Mouse (Mus musculus): ENCODE measurements around the gene Fam43a. TPM values are rescaled to one million over a fixed set of nuclear protein-coding genes. Genes with fewer than 3 reads are reported as not detected.
A peak's percentile ranks its signal among the peaks of the same experiment; 100 is the strongest.

Fam43a gene
- polyA plus RNA-seq, 1 experiment from 2014 or later, result 8.5 TPM

GRCm38 (mm10) chr16:30560601-30561000 is 38.9 kb upstream of the Fam43a start:
- peaks cover 75% of the 10 kb centered on the region for H3K36me3 ChIP-seq (ENCODE audit: control insufficient read depth, insufficient read depth, low read length)
- no peaks in the 10 kb centered on the region for H3K27me3 ChIP-seq (ENCODE audit: control insufficient read depth, insufficient read depth, low read length)
- H3K4me3 ChIP-seq (ENCODE audit: control insufficient read depth in 1 of 2, insufficient read depth in 1 of 2, low read depth in 1 of 2, low read length in 2 of 2), result no peak overlapping the region
- H3K27ac ChIP-seq (replicated peaks in 1 of 2; ENCODE audit: control insufficient read depth in 1 of 2, insufficient read depth in 1 of 2, low read depth in 2 of 2, low read length in 2 of 2), result peak overlapping the region in 1 of 2 experiments; percentile 20; a peak in 1 of 4 replicates
- peaks cover 12% of the 10 kb centered on the region for H3K9me3 ChIP-seq (ENCODE audit: control insufficient read depth, low read length)
- H3K4me1 ChIP-seq (ENCODE audit: control insufficient read depth in 2 of 2, insufficient read depth in 2 of 2, low read length in 2 of 2), result peaks cover 6 to 8% of the 10 kb centered on the region in 2 experiments
- ATAC-seq (ENCODE audit: insufficient number of reproducible peaks, insufficient read depth, low FRiP score, low read depth), result no peak
- no peak overlapping the region for H3K9ac ChIP-seq (ENCODE audit: low read length)
- 76% methylated on average over 4 of the region's 4 CpGs for whole genome bisulfite sequencing
- no peak overlapping the region for H3K4me2 ChIP-seq (ENCODE audit: low read length)

DNA sequence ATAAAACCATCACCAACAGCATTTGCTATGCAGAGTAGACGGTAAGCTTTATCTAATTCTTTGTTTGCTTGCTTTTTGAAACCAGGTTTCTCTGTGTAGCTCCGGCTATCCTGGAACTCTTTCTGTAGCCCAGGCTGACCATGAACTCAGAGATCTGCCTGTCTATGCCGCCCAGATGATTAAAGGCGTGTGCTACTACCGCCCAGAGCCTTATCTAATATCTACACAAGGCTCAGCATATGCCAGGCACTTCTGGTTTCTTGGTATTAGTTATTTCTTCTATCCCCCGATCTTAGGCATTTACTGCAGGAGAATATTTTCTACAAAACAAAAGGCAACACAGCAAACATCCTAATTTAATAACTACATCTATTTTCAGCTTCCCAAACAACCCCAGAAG is 33.9 kb upstream of the Fam43a start:
- Histone ChIP-seq H3K27ac (replicated peaks in 1 of 2; ENCODE audit: control insufficient read depth in 1 of 2, insufficient read depth in 1 of 2, low read depth in 2 of 2, low read length in 2 of 2) (no peak overlapping the region), H3K27me3 (ENCODE audit: control insufficient read depth, insufficient read depth, low read length) (no peaks in the 10 kb centered on the region), H3K9ac (ENCODE audit: low read length) (no peak overlapping the region), H3K4me3 (ENCODE audit: control insufficient read depth in 1 of 2, insufficient read depth in 1 of 2, low read depth in 1 of 2, low read length in 2 of 2) (no peak overlapping the region), H3K4me2 (ENCODE audit: low read length) (no peak overlapping the region), H3K4me1 (ENCODE audit: control insufficient read depth in 2 of 2, insufficient read depth in 2 of 2, low read length in 2 of 2) (peaks cover 2 to 4% of the 10 kb centered on the region in 2 experiments; a peak in 2 of 4 replicates), H3K9me3 (ENCODE audit: control insufficient read depth, low read length) (no peaks in the 10 kb centered on the region), H3K36me3 (ENCODE audit: control insufficient read depth, insufficient read depth, low read length) (peaks cover 100% of the 10 kb centered on the region)
- ATAC-seq (ENCODE audit: insufficient number of reproducible peaks, insufficient read depth, low FRiP score, low read depth), result no peak
- 87% methylated on average over 6 of the region's 6 CpGs for WGBS

- WGBS, result 89% methylated on average over 4 of the region's 4 CpGs
- Histone ChIP-seq H3K27ac (replicated peaks in 1 of 2; ENCODE audit: control insufficient read depth in 1 of 2, insufficient read depth in 1 of 2, low read depth in 2 of 2, low read length in 2 of 2) (no peak overlapping the region), H3K4me2 (ENCODE audit: low read length) (no peak overlapping the region), H3K9ac (ENCODE audit: low read length) (no peak overlapping the region), H3K36me3 (ENCODE audit: control insufficient read depth, insufficient read depth, low read length) (peaks cover 98% of the 10 kb centered on the region), H3K9me3 (ENCODE audit: control insufficient read depth, low read length) (no peaks in the 10 kb centered on the region), H3K4me3 (ENCODE audit: control insufficient read depth in 1 of 2, insufficient read depth in 1 of 2, low read depth in 1 of 2, low read length in 2 of 2) (no peak overlapping the region), H3K4me1 (ENCODE audit: control insufficient read depth in 2 of 2, insufficient read depth in 2 of 2, low read length in 2 of 2) (no peaks in the 10 kb centered on the region), H3K27me3 (ENCODE audit: control insufficient read depth, insufficient read depth, low read length) (no peaks in the 10 kb centered on the region)
- ATAC-seq (ENCODE audit: insufficient number of reproducible peaks, insufficient read depth, low FRiP score, low read depth), result no peak
Measured at GRCm38 (mm10) chr16:30570173-30570572, 29.4 kb upstream of the Fam43a start.

DNA sequence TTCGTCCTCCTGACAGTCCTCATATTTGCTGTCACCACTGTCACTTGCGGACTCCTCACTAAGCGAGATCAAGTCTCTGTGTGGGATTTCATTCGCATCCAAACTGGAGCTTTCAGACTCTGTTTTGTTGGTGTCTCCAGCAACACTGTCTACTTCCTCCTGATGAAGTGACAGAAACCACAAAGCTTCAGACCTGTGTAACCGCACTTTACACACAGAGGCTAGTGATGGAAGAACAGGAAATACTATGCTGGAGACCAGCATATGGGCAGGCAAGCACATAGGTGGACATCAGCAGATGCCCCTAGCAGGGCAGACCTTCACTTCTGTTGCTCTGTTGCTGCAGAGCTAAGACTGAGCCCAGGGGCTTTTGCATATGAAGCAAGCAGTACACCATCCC is 28.1 kb upstream of the Fam43a start:
- Histone ChIP-seq H3K36me3 (ENCODE audit: control insufficient read depth, insufficient read depth, low read length) (peaks cover 98% of the 10 kb centered on the region), H3K4me1 (ENCODE audit: control insufficient read depth in 2 of 2, insufficient read depth in 2 of 2, low read length in 2 of 2) (no peaks in the 10 kb centered on the region), H3K27ac (replicated peaks in 1 of 2; ENCODE audit: control insufficient read depth in 1 of 2, insufficient read depth in 1 of 2, low read depth in 2 of 2, low read length in 2 of 2) (no peak overlapping the region), H3K9me3 (ENCODE audit: control insufficient read depth, low read length) (no peaks in the 10 kb centered on the region), H3K27me3 (ENCODE audit: control insufficient read depth, insufficient read depth, low read length) (no peaks in the 10 kb centered on the region), H3K4me3 (ENCODE audit: control insufficient read depth in 1 of 2, insufficient read depth in 1 of 2, low read depth in 1 of 2, low read length in 2 of 2) (no peak overlapping the region), H3K4me2 (ENCODE audit: low read length) (no peak overlapping the region), H3K9ac (ENCODE audit: low read length) (no peak overlapping the region)
- ATAC-seq (ENCODE audit: insufficient number of reproducible peaks, insufficient read depth, low FRiP score, low read depth), result no peak
- WGBS, result 90% methylated on average over 5 of the region's 5 CpGs

DNA sequence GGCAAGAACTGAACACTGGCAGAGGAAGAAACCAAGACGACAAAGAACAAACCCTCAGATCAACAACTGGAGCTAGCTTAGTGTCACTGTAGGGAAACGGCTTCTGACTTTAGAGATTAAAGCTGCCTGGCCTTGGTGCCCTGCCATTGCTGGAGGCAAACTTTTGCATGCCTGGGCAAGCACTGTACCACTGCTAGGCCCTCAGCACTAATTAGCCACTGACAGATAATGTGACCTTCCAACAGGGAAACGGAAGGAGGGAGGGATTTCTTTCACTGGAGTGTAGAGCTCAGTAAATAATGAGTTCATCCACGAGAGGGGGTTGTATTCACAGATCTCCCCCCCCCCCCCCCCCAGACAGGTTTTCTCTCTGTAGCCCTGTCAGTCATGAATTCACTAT is 27.3 kb upstream of the Fam43a start:
- WGBS, result 58% methylated on average over 4 of the region's 4 CpGs
- H3K4me2 ChIP-seq (ENCODE audit: low read length), result no peak overlapping the region
- H3K9ac ChIP-seq (ENCODE audit: low read length), result no peak overlapping the region
- H3K27ac ChIP-seq (replicated peaks in 1 of 2; ENCODE audit: control insufficient read depth in 1 of 2, insufficient read depth in 1 of 2, low read depth in 2 of 2, low read length in 2 of 2), result no peak overlapping the region
- no peak overlapping the region for H3K4me3 ChIP-seq (ENCODE audit: control insufficient read depth in 1 of 2, insufficient read depth in 1 of 2, low read depth in 1 of 2, low read length in 2 of 2)
- H3K9me3 ChIP-seq (ENCODE audit: control insufficient read depth, low read length), result no peaks in the 10 kb centered on the region
- no peaks in the 10 kb centered on the region for H3K4me1 ChIP-seq (ENCODE audit: control insufficient read depth in 2 of 2, insufficient read depth in 2 of 2, low read length in 2 of 2)
- H3K36me3 ChIP-seq (ENCODE audit: control insufficient read depth, insufficient read depth, low read length), result peaks cover 98% of the 10 kb centered on the region
- ATAC-seq (ENCODE audit: insufficient number of reproducible peaks, insufficient read depth, low FRiP score, low read depth), result no peak
- H3K27me3 ChIP-seq (ENCODE audit: control insufficient read depth, insufficient read depth, low read length), result no peaks in the 10 kb centered on the region

- 84% methylated on average over 7 of the region's 7 CpGs for WGBS
- Histone ChIP-seq H3K9me3 (ENCODE audit: control insufficient read depth, low read length) (no peaks in the 10 kb centered on the region), H3K4me2 (ENCODE audit: low read length) (no peak overlapping the region), H3K4me1 (ENCODE audit: control insufficient read depth in 2 of 2, insufficient read depth in 2 of 2, low read length in 2 of 2) (no peaks in the 10 kb centered on the region), H3K27me3 (ENCODE audit: control insufficient read depth, insufficient read depth, low read length) (no peaks in the 10 kb centered on the region), H3K4me3 (ENCODE audit: control insufficient read depth in 1 of 2, insufficient read depth in 1 of 2, low read depth in 1 of 2, low read length in 2 of 2) (no peak overlapping the region), H3K9ac (ENCODE audit: low read length) (no peak overlapping the region), H3K27ac (replicated peaks in 1 of 2; ENCODE audit: control insufficient read depth in 1 of 2, insufficient read depth in 1 of 2, low read depth in 2 of 2, low read length in 2 of 2) (no peak overlapping the region), H3K36me3 (ENCODE audit: control insufficient read depth, insufficient read depth, low read length) (peaks cover 98% of the 10 kb centered on the region)
- ATAC-seq (ENCODE audit: insufficient number of reproducible peaks, insufficient read depth, low FRiP score, low read depth), result no peak
Measured at GRCm38 (mm10) chr16:30575815-30576214, 23.7 kb upstream of the Fam43a start.

DNA sequence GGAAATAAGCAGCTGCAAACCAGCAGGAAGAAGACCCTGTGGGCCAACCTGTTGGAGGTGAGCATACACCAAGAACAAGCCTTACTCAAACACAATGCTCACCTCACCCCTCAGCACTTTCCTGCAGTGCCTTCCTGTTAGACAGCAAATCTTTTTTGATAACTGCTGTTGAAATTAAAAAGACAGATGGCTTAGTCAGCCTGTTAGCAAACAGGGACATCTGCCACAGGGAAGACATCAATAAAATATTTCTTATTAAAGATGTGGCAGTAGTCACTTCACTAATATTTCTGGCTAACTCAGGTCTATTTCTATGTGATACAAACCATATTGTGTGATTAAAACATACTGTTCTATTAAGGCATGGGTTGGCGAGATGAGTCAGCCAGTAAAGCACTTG is 23.1 kb upstream of the Fam43a start:
- ATAC-seq (ENCODE audit: insufficient number of reproducible peaks, insufficient read depth, low FRiP score, low read depth), result no peak
- no peaks in the 10 kb centered on the region for H3K9me3 ChIP-seq (ENCODE audit: control insufficient read depth, low read length)
- 83% methylated on average over 1 of the region's 1 CpGs for WGBS
- no peak overlapping the region for H3K27ac ChIP-seq (replicated peaks in 1 of 2; ENCODE audit: control insufficient read depth in 1 of 2, insufficient read depth in 1 of 2, low read depth in 2 of 2, low read length in 2 of 2)
- H3K36me3 ChIP-seq (ENCODE audit: control insufficient read depth, insufficient read depth, low read length), result peaks cover 98% of the 10 kb centered on the region
- no peak overlapping the region for H3K4me2 ChIP-seq (ENCODE audit: low read length)
- no peak overlapping the region for H3K9ac ChIP-seq (ENCODE audit: low read length)
- no peaks in the 10 kb centered on the region for H3K4me1 ChIP-seq (ENCODE audit: control insufficient read depth in 2 of 2, insufficient read depth in 2 of 2, low read length in 2 of 2)
- H3K27me3 ChIP-seq (ENCODE audit: control insufficient read depth, insufficient read depth, low read length), result no peaks in the 10 kb centered on the region
- H3K4me3 ChIP-seq (ENCODE audit: control insufficient read depth in 1 of 2, insufficient read depth in 1 of 2, low read depth in 1 of 2, low read length in 2 of 2), result no peak overlapping the region

DNA sequence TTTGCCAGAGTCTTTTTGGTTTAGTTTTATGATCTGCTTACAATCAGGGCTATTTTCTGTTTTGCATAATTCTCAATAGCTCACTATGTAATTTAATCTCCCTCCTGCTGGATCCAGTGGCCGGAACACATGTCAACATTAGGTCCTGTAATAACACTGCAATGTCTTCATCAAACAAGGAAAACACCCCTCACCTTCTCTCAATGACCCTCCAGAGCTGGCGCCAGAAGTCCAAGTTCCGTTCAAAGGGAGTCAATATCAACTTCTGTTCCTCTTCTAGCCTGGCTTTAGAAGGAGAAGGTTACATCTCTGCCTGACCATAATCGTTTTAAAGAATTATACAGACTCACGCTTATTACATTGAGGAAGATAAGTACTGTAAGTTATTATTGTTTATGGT is 18.8 kb upstream of the Fam43a start:
- WGBS, result 95% methylated on average over 5 of the region's 5 CpGs
- no peak overlapping the region for H3K9ac ChIP-seq (ENCODE audit: low read length)
- H3K4me2 ChIP-seq (ENCODE audit: low read length), result no peak overlapping the region
- H3K4me1 ChIP-seq (ENCODE audit: control insufficient read depth in 2 of 2, insufficient read depth in 2 of 2, low read length in 2 of 2), result no peaks in the 10 kb centered on the region
- no peaks in the 10 kb centered on the region for H3K27me3 ChIP-seq (ENCODE audit: control insufficient read depth, insufficient read depth, low read length)
- H3K4me3 ChIP-seq (ENCODE audit: control insufficient read depth in 1 of 2, insufficient read depth in 1 of 2, low read depth in 1 of 2, low read length in 2 of 2), result no peak overlapping the region
- H3K27ac ChIP-seq (replicated peaks in 1 of 2; ENCODE audit: control insufficient read depth in 1 of 2, insufficient read depth in 1 of 2, low read depth in 2 of 2, low read length in 2 of 2), result no peak overlapping the region
- peaks cover 99% of the 10 kb centered on the region for H3K36me3 ChIP-seq (ENCODE audit: control insufficient read depth, insufficient read depth, low read length)
- ATAC-seq (ENCODE audit: insufficient number of reproducible peaks, insufficient read depth, low FRiP score, low read depth), result no peak
- H3K9me3 ChIP-seq (ENCODE audit: control insufficient read depth, low read length), result no peaks in the 10 kb centered on the region
